Mouse (Mus musculus): Measurements from ENCODE around the gene Adamts16.
"Not testable (repeated sequence)": the region's sequence is repeated elsewhere in the genome, so short reads cannot be mapped to it uniquely, and the experiment has no call there.

Adamts16 gene

DNA sequence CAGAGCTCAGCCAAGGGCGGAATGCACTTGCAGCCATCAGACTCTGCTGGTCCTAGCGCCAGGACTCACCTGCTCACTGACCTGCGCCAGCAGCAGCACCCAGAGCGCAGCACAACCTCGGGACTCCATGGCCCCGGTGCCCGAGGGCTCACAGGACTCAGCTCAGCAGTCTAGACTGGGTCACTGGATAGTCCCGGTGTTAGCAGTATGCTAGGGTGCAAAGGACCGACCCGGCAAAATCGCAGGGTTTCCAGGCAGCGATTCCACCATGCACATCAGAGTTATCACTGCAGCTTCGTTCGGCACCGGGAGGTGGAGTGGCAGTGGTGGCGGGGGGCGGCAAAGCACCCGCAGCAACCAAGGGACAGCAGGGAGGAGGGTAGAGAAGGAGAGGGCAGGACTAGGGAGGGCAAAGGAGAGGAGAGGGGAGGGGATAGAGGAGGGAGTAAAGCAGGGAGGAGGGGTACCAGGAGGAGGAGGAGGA lies at the start of gene Adamts16:
TSS of gene Adamts16 (minus strand) at position 391 of the 484 bp plus-strand sequence.
- DNase-seq = no peak

DNA sequence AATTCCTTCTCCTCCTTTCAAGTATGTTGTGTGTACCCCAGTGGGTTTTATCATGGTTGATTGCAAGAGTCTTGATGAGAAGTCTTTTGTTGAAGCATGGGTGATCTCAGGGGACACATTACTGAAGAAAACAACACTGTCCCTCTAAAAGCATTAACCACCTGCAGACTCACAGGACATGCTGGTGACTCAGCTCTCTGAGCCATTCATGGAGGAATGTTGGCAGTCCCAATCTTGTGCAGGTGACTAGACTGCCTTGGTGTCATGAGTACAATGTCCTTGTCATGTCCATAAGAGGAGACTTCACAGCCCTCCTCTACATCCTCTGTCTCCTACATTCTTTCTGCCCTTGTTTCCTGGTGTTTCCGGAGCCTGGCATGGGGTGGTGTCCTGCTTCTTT lies 45.5 kb upstream of the Adamts16 start:
- no peak for DNase-seq

DNA sequence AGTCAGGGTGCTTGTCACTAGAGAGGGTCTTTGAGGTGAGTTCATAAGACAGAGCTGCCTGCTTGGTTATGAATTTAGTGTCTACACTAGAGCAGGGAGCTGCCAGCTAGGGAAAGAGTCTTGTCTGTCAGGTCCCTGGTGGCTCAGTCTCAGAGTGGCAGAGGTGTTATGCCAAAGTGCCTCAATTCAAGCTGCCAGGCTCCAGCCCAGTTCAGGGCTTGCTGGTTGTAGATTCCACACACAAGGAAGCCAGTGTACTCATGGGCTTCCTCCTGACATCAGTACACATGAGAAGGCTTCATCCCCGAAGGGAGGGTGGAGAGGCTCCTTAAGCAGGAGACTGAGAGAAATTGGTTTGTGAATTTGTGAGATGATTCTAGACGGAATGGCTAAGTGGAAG lies 43.4 kb upstream of the Adamts16 start:
- no peak for DNase-seq

- DNase-seq = peak; percentile 36 to 53
Measured at GRCm38 (mm10) chr13:70883891-70884890, 42.6 kb upstream of the Adamts16 start.

- DNase-seq = not testable (repeated sequence)
Measured at GRCm38 (mm10) chr13:70879971-70880370, 38.4 kb upstream of the Adamts16 start.

- no peak for DNase-seq
Measured at GRCm38 (mm10) chr13:70877550-70877913, 35.9 kb upstream of the Adamts16 start.

GRCm38 (mm10) chr13:70876648-70877549 lies 35.3 kb upstream of the Adamts16 start:
- DNase-seq = no peak

DNA sequence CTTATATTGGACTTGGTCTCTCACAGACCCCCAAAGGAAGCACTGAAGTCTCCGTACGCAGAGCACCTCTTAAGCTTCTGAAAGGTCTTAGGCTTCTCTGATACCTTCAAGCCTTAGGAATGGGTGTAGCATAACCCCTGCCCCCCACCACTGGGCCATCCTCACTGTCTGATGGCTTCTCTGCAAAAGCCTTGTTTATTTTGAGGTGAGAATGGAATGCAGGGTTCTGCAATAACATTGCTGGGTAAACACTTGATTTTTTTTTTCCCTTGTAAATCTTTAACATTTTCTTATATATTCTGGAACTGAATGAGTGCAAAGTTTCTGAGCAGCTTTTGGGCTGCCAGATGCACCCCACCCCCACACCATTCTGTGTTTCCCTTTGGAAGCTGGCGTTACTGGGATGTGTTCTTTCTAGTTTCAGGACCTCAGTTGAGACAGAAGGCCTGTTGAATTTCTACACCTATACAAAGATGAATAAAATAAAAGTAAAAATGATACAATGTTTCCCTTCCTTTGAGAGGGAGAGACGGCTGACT lies 33.9 kb upstream of the Adamts16 start:
- DNase-seq = no peak

DNA sequence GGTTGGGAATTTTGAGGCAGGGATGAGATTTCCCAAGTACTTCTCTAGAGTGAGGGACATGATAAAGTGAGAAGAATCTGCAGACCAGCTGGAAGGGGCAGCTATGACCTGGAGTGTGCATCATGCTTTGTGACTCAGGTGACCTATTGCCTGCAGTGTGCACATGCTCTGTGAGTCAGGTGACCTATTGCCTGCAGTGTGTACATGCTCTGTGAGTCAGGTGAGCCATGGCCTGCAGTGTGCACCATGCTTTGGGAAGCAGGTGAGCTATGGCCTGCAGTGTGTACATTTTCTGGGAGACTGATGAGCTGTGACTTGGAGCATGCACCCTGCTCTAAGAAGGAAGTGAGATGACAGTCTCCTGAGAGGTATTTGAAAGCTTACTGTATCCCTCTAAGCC lies 33.1 kb upstream of the Adamts16 start:
- DNase-seq = no peak

GRCm38 (mm10) chr13:70873851-70874250 lies 32.2 kb upstream of the Adamts16 start:
- not testable (repeated sequence) for DNase-seq

DNA sequence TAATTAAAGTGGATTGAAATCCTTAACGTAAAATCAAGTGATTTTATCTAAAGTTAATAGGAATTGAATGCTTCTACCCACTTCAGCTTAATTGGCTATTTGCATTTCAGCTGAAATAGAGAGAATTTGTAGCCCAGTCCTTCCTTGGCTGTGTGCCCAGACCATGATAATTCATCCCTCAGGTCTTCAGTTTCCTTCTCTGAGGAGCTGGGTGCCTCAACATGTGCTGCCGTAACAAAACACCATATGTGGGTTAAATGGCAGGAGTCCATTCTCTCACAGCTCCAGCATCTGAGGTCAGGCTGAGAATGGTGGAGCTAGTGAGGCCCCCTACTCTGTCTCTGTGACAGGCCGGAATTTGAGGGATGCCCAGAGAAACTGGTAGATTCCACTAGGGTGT lies 29.4 kb upstream of the Adamts16 start:
- no peak for DNase-seq

DNA sequence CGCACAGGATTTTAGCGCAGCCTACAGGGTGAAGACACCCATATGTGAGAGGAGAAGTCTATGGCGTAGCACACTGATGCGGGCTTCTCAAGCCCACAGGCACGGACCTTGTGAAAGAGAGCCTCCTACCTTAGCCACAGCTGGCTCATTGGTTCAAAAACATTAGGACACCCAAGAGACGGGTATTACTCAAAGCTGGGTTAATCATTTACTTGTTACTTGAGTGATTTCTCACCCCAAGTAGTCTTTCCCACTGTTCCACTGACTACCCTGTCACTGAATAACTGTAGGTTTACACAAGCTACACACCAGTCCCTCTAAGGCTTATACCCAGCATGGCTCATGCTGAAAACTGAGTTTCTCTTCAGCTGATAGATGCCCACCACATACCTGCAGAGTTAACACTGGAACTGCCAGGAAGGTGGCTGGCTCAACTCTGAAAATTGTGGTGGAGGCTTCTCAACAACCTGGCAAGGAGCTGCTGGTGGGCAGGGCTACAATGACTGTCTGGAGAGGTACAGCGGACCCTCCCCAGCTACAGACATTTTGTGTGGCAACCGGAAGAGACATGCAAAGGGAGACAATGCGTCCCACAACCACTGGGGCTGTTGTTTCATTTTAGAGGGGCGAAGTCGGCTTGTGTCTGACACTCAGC lies 25.5 kb upstream of the Adamts16 start:
- no peak for DNase-seq

GRCm38 (mm10) chr13:70865867-70866266 lies 24.3 kb upstream of the Adamts16 start:
- DNase-seq = no peak

DNA sequence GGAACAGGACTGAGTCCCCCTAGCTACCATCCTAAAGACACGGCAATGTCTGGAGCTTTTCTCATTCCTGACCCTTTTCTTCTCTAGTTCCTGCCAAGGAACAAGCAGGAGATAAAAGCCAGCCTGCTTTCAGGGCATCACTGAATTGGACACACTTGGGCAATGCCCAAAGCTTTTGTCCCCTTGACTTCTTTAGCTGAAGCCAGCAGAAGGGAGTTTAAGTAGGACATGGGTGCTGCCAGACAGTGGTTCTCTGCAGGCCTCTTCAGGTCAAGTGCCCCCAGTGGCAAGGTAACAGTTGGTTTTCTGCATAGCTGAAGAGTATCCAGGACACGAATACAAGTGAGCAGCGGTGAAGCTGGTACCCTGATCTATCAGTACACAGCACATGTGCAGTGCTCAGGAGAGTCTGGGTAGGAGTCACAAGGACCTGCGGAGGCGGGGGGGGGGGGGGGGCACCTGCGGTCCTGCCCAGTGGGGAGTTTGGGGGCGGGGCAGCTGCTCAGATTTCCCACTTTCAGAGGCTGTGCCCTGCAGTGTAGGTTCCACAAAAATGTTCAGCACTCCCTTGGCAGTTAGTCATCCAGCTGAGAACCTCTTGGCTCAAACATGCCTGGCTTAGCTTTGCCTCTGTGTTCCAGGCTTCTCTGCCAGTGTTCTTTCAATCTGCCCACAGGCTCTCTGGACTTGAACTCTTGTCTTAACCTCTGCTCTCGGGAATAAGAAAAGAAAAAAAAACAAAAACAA lies 20.7 kb upstream of the Adamts16 start:
- DNase-seq = peak in 1 of 2 experiments; percentile 25

- DNase-seq = no peak
Measured at GRCm38 (mm10) chr13:70853601-70854000, 12.0 kb upstream of the Adamts16 start.

DNA sequence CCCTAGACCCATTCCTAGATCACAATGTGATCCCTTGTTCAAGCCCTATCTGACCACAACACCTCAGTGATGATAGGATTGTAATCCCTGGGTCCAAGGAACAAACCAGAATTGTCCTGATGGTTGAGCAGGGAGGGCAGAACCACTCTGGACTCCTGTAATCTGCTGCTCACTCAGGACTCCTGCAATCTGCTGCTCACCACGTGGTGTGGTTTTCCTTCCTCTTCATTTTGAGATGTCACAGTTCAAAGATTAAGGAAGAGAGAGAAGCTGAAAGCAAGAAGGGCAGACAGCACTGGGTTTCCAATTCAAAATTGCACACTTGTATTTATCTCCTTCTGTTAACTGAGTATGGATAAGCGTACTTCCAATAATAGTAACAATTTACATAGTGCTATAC lies 5.3 kb upstream of the Adamts16 start:
- DNase-seq = no peak

DNA sequence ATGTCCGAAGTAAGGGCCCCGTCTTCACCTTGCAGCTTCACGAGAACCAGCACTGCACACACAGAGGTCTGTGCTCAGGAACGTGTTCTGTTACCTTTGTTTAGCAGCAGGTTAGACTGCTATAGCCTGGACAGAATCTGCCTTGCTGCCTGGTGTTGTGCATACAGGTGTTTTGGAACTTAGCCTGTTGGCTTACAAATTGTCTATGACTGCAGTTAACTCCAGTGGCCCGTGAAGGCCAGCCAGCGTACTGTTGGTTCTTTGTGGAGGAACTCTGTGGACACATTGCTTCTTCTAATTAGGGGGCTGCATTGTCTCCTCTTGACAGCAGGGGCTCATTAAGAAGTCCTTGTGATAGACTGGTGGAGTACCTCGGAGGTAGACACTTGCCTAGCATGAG lies 3.9 kb upstream of the Adamts16 start:
- no peak for DNase-seq

GRCm38 (mm10) chr13:70842126-70842525 lies 515 bp upstream of the Adamts16 start:
- no peak for DNase-seq

GRCm38 (mm10) chr13:70840161-70840560 lies 1.4 kb downstream of the Adamts16 start:
- peak; percentile 41 to 69 for DNase-seq

- no peak for DNase-seq
Measured at GRCm38 (mm10) chr13:70837571-70837970, 4.0 kb downstream of the Adamts16 start.

DNA sequence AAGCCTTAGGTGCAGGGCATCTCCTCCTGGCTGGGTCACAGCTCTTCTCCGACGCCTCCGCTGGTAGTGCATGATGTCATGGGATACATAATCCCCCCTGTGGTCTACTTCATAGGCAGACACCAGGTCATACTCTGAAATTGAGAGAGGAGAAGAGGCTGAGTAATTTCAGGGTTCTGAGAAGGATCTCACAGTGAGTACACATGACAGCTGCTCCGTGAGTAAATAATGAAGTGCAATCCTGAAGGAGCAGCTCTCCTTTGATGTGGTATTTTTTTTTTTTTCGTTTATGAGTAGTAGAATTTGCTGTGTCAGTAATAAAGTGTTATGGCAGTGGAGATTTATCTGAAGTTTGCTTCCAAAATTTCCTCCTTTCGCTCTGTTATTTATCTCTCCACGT lies 5.4 kb downstream of the Adamts16 start:
- DNase-seq = no peak
